ENCODE assay signal across 8 mouse cellular contexts in genomic region chr11:59707481-59707880, GRCm38 (mm10). TPM values are rescaled to one million over a fixed set of nuclear protein-coding genes. Genes with fewer than 3 reads are reported as not detected.
DNase-seq lines count a peak whose midpoint lies in the region; ATAC-seq lines count a peak whose summit lies in the region.

No protein-coding gene starts in this region.

- DNase-seq in neural tube, embryonic 10.5 days (ENCODE audit: extremely low spot score, low spot score) = no peak
- DNase-seq in forebrain, embryonic 14.5 days (ENCODE audit: low spot score) = peak; percentile 23
- DNase-seq in cerebellum, adult 9-11 months = no peak

- peaks cover 24% of the 10 kb centered on the region for H3K4me1 ChIP-seq in neural tube, embryonic 12.5 days
- peaks cover 19% of the 10 kb centered on the region for H3K4me1 ChIP-seq in forebrain, embryonic 14.5 days (ENCODE audit: control insufficient read depth, insufficient read depth, low read length)
- peaks cover 24% of the 10 kb centered on the region for H3K4me1 ChIP-seq in limb, embryonic 13.5 days
- peaks cover 20% of the 10 kb centered on the region for H3K4me1 ChIP-seq in stomach, embryonic 15.5 days

- H3K27me3 ChIP-seq in neural tube, embryonic 12.5 days (replicated peaks) = no peaks in the 10 kb centered on the region
- H3K27me3 ChIP-seq in forebrain, embryonic 14.5 days (replicated peaks; ENCODE audit: control insufficient read depth, insufficient read depth, low read length) = no peaks in the 10 kb centered on the region
- no peaks in the 10 kb centered on the region for H3K27me3 ChIP-seq in limb, embryonic 13.5 days
- no peaks in the 10 kb centered on the region for H3K27me3 ChIP-seq in stomach, embryonic 15.5 days (replicated peaks)

- H3K9ac ChIP-seq in neural tube, embryonic 12.5 days = no peak overlapping the region
- no peak overlapping the region for H3K9ac ChIP-seq in forebrain, embryonic 14.5 days (ENCODE audit: low read length)
- no peak overlapping the region for H3K9ac ChIP-seq in limb, embryonic 13.5 days
- H3K9ac ChIP-seq in stomach, embryonic 15.5 days = no peak overlapping the region

- peak overlapping the region; percentile 53; the same call in 1 of the 2 replicates for H3K27ac ChIP-seq in neural tube, embryonic 12.5 days
- H3K27ac ChIP-seq in forebrain, embryonic 14.5 days (ENCODE audit: low read depth, low read length) = peak overlapping the region; percentile 90
- peak overlapping the region; percentile 65 for H3K27ac ChIP-seq in limb, embryonic 13.5 days
- peak overlapping the region; percentile 95 for H3K27ac ChIP-seq in stomach, embryonic 15.5 days

- no peak overlapping the region for H3K4me3 ChIP-seq in neural tube, embryonic 12.5 days
- no peak overlapping the region for H3K4me3 ChIP-seq in forebrain, embryonic 14.5 days (ENCODE audit: low read depth, low read length)
- no peak overlapping the region for H3K4me3 ChIP-seq in limb, embryonic 13.5 days
- H3K4me3 ChIP-seq in stomach, embryonic 15.5 days (replicated peaks) = no peak overlapping the region

- H3K9me3 ChIP-seq in neural tube, embryonic 12.5 days = no peaks in the 10 kb centered on the region
- H3K9me3 ChIP-seq in forebrain, embryonic 14.5 days (replicated peaks; ENCODE audit: control insufficient read depth, low read length) = no peaks in the 10 kb centered on the region
- no peaks in the 10 kb centered on the region for H3K9me3 ChIP-seq in limb, embryonic 13.5 days
- H3K9me3 ChIP-seq in stomach, embryonic 15.5 days = no peaks in the 10 kb centered on the region

- peak overlapping the region; percentile 24; the same call in 1 of the 2 replicates for H3K4me2 ChIP-seq in neural tube, embryonic 12.5 days (replicated peaks)
- H3K4me2 ChIP-seq in forebrain, embryonic 14.5 days (ENCODE audit: low read length) = peak overlapping the region; percentile 29
- H3K4me2 ChIP-seq in limb, embryonic 13.5 days (replicated peaks) = no peak overlapping the region
- H3K4me2 ChIP-seq in stomach, embryonic 15.5 days = peak overlapping the region; percentile 8; the same call in 1 of the 2 replicates

- ATAC-seq in neural tube, embryonic 12.5 days (ENCODE audit: low FRiP score, low read depth) = no peak
- ATAC-seq in forebrain, embryonic 14.5 days = no peak
- no peak for ATAC-seq in limb, embryonic 13.5 days (ENCODE audit: low FRiP score, low read depth)
- ATAC-seq in stomach, embryonic 15.5 days (ENCODE audit: insufficient read depth, low FRiP score, low read depth) = no peak
- ATAC-seq in monocyte, adult 5-6 weeks (replicated peaks; ENCODE audit: insufficient number of reproducible peaks, low FRiP score, low TSS enrichment, poor library complexity, severe bottlenecking) = no peak
- ATAC-seq in megakaryocyte, adult 5-6 weeks (ENCODE audit: poor library complexity, severe bottlenecking) = no peak

- WGBS in neural tube, embryonic 12.5 days = 16% methylated on average over 2 of the region's 2 CpGs
- 2% methylated on average over 2 of the region's 2 CpGs for WGBS in forebrain, embryonic 14.5 days
- WGBS in limb, embryonic 13.5 days = 53% methylated on average over 2 of the region's 2 CpGs
- 37% methylated on average over 2 of the region's 2 CpGs for WGBS in stomach, embryonic 15.5 days

- H3K36me3 ChIP-seq in neural tube, embryonic 12.5 days = peaks cover under 1% of the 10 kb centered on the region; the same call in 1 of the 2 replicates
- peaks cover 1% of the 10 kb centered on the region; the same call in 1 of the 2 replicates for H3K36me3 ChIP-seq in forebrain, embryonic 14.5 days (ENCODE audit: control insufficient read depth, insufficient read depth, low read length)
- peaks cover 32% of the 10 kb centered on the region for H3K36me3 ChIP-seq in limb, embryonic 13.5 days
- no peaks in the 10 kb centered on the region for H3K36me3 ChIP-seq in stomach, embryonic 15.5 days

RNA-seq across cellular contexts. Expression of gene Mprip, which starts 46.4 kb away (rescaled TPM):
- polyA plus RNA-seq in neural tube, embryonic 12.5 days (2016; fragmentation: Nextera tagmentation; extraction: Ambion mirVana) = 105 and 123 TPM in 2 replicates
- 55.6 and 63.4 TPM in 2 replicates for polyA plus RNA-seq in forebrain, embryonic 14.5 days (2014; fragmentation: Nextera tagmentation; extraction: Ambion mirVana)
- polyA plus RNA-seq in limb, embryonic 13.5 days (2015; fragmentation: Nextera tagmentation; extraction: Ambion mirVana) = 40.7 and 44.4 TPM in 2 replicates
- 75.3 and 78.2 TPM in 2 replicates for polyA plus RNA-seq in stomach, embryonic 15.5 days (2015; fragmentation: Nextera tagmentation; extraction: Ambion mirVana)
- 38.2 to 66.7 TPM (median 55.7 TPM) in 3 replicates for total RNA-seq in monocyte, adult 5-6 weeks (2017)
- total RNA-seq in megakaryocyte, adult 5-6 weeks (2015) = 23.7 and 26.2 TPM in 2 replicates
- 58.6 and 61.8 TPM in 2 replicates for total RNA-seq in megakaryocyte, adult 5-6 weeks (2017)
